Mouse (Mus musculus): ENCODE results near the gene Zfp53.
"Not testable (repeated sequence)": the region's sequence is repeated elsewhere in the genome, so short reads cannot be mapped to it uniquely, and the experiment has no call there.

The Zfp53 gene

DNA sequence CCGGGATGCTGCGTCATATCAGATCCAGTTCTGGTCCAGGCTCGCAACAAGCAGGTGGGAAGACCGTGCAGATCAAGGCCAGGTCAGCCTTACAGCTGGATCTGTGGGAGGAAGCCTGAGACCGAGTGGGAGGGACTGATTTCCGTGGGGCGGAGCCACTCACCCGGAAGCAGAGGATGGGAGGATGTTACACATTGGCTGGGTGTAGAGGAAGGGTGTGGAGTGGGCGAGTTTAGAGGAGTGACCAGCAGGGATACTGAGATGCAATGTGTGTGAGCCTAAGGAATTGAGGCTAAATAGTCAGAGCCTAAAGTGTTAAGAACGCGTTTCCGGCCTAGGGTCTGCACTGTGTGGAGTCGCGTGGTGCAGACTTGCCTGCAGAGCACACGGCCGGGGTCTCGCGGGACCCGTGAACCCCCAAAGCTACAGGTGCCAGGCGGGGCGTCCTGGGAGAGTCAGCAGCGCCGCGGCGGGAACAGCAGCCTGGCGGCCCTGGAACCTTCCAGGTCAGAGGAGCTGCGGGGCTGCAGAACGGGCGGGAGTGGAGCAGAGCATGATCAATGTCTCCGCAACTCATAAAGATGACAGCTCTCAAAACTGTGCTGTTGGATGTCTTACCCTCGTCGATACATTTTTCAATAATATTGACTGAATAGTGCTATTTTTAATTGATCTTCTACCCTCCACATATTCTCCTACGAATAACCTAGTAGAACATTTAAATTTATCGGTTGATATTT, at the start of gene Zfp53:
Zfp53 (plus strand) TSS at position 239 of the 740 bp plus-strand sequence.
- CTCF ChIA-PET: interaction anchor here (1.1 kb wide), 1 partner anchor 11 kb away, joined by 3 read pairs; no protein-coding TSS in a partner anchor

DNA sequence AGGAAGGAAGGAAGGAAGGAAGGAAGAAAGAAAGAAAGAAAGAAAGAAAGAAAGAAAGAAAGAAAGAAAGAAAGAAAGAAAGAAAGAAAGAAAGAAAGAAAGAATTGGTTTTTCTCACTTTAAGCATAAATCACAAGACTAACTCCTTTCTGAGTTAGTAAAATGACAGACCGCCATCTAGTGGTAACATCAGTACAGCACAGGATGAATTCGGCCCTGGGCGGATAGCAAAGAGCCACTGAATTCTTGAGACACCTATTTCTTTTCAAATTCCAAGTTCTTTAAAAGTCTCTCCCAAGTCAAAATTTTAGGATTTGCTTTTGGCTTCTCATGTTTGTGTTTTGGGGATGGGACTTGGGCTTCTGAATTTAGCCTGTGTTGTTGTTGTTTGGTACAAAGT, 39.1 kb upstream of the Zfp53 start:
- CTCF ChIA-PET: interaction anchor here (0.7 to 1.0 kb wide), 3 partner anchors 34 to 176 kb away, joined by 3 to 11 read pairs (median 7); no protein-coding TSS in a partner anchor

DNA sequence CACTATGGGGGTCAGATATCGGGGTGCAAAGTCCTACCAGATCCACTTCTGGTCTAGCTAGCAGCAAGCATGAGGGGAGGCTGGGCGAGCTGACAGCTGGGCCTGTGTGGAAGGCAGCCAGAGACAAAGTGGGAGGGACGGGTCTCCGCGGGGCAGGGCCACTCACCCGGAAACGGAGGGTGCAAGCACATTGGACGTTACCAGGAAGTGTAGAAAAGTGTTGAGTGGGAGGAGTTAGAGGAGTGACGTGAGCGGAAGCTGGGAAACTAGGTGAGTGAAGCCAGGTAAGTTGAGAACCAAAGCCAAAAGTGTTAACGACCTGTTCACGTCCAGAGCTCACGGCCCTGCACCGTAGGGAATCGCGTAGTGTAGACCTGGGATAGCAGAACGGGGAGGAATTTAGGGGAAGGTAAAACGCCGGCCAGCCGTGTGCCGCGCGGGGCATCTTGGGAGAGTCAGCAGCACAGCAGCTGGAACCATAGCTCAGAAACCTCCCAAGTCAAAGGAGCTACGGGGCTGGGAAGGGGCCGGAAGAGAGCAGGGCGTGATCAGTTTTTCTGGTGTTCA, 38.6 kb upstream of the Zfp53 start, which contains the start of gene Zfp51:
Zfp51 (plus strand) TSS at position 237 of the 567 bp plus-strand sequence.
- CTCF ChIA-PET: interaction anchor here (1.0 kb wide), 2 partner anchors 34 to 84 kb away, joined by 3 to 11 read pairs; no protein-coding TSS in a partner anchor

DNA sequence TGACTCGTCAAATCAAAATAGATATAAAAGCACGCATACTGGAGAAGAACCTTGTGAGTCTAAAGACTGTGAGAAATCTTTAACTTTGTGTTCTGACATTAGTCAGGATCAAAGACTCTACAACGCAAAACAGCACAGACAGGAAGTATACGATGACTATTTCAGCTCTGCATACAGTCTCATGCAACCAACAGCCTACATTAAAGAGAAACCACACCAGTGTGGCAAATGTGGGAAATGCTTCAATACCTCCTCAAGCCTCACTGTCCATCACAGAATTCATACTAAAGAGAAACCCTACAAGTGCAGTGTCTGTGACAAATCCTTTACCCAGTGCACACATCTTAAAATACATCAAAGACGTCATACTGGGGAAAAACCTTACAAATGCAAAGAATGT, 25.2 kb upstream of the Zfp53 start:
- CTCF ChIA-PET: no interaction called here

DNA sequence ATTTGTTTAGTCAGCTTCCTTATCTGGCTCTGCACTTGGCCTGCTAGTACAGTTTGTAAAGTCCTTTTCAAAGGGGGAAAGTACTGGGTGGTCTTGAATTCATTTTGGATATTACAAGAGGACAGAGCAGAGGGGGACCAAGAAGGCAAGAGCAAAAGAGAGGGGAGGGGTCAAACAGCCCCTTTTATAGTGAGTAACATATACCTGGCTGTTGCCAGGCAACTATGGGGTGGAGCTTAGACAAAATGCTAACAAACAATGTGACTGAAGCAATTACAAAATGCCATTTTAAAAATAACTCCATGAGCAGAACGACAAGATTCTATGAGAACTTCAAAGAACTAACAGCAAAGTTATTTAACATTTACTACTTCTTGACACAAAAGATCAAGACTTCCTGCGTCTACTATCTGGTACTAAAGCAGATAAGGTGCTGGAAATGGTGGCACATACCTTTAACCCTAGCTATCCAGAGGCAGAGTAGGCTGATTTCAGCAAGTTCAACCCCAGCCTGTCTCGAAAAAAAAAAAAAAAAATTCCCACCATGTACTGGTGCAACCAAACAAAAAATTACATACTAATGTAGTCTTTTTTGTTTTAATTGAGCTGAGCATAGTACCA, 16.7 kb upstream of the Zfp53 start:
- CTCF ChIA-PET: no interaction called here

DNA sequence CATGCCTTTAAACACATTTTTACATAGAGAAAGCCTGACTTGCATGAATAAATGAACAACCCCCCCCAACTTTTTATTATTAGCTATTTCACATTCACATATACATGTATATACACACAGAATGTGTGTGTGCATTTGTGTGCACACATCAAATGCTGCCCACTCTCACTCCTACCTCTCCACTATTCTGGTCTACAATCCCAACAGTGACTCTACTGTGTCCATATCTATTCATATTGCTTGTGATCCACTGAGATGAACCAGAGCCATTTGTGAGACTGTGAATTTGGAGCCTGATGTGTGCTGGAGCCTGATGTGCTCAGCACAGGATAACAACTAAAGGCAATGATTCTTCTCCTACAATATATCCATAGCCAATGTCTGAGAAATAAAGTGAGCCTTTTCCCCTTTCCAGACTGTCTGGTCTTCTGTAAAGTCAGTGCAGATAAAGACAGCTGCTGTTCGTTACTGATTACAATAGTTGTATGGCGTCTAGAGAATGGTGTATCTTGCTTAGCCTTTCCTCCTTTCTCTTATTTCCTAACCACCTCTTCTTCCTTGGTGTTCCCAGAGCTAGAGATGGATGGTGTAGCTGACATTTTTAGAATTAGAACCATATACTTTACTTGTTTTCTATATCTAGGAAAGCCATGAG, 16.0 kb upstream of the Zfp53 start:
- CTCF ChIA-PET: no interaction called here

DNA sequence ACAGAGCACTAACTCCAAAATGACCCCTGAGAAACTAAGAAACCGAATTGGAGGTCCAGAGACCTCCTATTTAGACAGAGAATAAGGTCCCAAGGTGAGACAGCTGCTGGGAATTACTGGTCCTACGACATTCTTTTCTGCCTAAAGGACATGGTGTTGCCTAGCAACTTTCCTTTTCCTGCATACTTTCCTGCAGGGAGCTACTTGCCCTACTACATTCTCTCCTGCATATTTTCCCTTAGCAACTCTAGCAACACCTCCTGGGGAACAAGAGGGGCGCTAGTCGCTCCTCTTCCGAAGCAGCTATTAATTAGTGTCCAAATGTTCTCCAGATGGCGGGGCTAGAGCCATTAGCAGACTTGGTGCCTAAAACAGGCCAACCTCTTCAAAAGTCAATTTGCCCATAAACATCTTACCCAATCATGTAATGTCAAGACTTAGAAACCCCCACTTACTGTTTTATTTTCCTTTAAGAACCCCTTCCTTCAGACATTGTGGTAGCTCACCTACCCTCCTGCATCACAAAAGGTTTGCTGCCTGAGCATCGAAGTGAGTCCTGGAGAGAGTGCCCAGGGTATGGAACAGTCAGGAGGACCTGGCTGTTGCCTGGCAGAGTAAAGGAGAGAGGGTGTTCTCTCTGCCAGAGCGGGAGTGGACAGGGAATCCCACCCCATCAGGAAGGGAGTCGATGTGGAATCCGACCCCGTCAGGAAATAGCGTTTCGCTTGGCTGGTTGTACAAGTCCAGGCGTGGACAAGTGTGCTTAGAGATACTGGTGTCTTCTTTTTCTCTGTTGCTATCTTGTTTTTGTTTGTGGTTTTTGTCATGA, 15.2 kb upstream of the Zfp53 start:
- CTCF ChIA-PET: no interaction called here

DNA sequence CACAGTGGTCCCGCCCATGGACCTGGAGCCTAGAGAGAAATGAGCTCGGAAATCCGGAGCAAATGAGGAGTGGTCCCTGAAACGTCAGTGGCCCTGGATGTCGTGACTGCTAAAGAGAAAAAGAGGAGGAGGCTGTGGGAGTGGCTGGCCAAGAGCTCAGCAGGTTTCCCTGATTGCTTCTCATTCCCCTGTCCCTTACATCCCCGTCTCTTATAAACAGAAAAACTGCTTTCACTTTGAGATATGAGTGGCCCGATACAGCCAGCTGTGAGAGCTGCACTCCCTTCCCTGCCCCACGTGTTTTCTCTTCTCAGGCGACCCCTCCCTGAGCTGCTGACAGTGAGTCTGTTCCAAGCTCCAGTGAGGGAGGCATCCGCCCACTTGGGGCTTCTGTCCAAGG, 14.1 kb upstream of the Zfp53 start:
- CTCF ChIA-PET: not testable (repeated sequence)

DNA sequence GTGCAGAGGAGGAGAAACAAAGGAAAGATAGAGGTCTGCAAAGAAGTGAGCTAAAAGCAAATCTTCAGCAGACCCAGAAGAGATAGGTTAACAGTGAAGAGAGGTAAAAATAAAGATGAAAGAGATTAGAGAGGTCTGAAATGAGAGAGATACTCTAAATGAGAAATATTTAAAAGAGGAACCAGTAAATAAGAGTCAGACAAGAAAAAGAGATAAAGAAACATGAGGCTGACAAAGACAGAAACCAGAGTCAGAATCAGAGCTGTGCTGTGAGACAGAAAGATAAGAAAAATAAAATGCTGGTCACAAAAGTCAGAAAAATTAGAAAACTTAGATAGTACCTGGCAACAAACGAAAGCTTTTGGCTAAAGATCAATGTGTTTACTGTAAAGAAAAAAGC, 13.5 kb upstream of the Zfp53 start:
- CTCF ChIA-PET: not testable (repeated sequence)

DNA sequence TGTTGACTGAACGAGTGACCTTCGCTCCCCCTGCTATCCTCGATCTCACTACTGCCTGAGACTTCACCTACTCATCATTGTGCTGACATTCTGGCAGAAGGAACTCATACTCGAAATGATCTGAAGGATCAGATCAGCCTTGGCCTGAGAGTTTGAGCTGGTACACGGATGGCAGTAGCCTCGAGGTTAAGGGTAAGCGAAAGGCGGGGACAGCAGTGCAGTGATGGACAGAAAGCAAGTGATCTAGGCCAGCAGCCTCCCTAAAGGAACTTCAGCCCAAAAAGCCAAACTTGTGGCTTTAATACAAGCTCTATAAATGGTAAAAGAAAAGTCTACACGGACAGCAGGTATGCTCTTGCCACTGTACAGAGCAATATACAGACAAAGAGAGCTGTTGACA, 12.4 kb upstream of the Zfp53 start:
- CTCF ChIA-PET: not testable (repeated sequence)

DNA sequence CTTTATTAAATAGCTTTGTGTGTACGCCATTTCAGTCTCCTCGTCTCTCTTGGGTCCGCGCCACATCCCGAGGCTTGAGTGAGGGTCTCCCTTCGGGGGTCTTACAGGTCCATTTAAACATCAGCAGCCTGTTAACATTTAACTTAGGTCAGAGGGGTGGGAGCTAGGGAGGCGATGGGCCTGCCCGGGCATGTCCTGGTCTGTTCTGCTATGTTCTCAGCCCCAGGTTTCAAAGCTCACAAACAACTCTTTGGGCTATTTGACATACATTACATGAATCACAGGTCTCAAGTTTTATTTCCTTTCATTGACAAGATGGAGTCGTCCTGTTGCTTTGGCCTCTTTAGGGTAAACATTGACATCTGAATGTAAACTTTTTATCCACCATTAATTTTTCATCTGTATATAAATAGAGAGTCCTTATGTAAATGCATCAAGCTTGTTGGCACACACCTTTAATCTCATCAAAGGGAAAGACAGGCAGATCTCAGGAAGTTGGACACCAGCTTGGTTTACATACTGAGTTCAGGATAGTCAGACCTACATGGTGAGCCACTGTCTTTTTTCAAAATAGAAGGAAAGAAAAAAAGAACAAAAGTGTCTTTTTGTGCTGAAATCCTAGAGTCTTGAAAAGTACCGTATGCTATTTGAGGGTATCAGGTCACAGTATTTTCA, 10.6 kb upstream of the Zfp53 start:
- CTCF ChIA-PET: interaction anchor here (1.0 kb wide), 1 partner anchor 10 kb away, joined by 3 read pairs; no protein-coding TSS in a partner anchor

DNA sequence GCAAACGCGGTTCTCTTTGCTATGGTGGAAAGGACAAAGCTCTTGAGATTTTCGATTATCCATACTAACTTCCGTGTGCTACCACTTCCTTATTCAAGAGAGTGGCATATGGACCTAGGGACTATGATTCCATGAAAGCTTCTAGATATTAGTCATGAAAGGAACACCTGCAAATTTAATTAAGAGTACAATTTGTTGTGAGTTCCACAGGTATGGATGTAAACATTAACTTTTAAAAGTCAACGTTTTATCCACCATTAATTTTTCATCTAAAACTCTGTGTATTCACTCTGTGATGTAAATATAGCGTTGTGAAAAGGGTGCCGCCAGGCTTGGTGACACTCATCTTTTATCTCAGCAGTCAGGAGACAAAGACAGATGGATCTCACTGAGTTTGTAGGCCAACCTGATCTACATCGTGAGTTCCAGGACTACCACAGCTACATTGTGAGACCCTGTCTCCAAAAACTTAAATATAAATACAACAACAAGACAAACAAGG, 753 bp downstream of the Zfp53 start:
- CTCF ChIA-PET: no interaction called here

DNA sequence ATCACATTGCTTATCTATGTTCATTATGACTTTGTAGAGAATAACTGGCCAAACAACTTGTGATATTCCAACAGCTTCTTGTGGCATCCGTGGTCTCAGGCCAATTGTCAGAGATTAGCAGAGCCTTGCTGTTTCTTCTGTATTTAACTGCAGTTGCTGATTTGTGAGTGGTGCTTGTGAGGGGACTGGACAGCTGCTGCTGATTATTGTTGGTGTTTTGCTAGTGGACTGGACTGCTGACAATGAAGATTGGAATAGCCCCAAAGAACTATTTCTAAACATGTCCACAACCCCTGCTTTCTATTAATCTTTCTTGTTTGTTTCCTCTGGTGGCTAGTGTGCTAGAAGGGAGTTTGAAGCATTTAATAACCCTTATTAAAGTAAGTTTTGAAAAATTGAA, 12.6 kb downstream of the Zfp53 start:
- CTCF ChIA-PET: no interaction called here

DNA sequence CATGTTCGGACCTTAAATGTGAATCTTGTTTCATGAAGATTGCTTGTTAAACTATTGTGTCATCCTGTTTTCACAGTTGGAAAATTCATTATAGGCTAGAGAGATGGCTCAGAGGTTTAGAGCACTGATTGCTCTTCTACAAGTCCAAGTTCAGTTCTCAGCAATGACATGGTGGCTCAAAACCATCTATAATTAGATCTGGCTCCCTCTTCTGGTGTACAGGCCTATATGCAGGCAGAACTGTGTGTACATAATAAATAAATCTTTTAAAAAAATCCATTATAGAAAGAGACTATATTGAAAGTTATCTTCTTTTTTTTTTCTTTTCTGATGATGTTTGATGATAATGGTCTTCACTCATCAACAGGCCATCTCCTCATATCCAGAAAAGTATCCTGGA, 15.7 kb downstream of the Zfp53 start:
- CTCF ChIA-PET: no interaction called here

DNA sequence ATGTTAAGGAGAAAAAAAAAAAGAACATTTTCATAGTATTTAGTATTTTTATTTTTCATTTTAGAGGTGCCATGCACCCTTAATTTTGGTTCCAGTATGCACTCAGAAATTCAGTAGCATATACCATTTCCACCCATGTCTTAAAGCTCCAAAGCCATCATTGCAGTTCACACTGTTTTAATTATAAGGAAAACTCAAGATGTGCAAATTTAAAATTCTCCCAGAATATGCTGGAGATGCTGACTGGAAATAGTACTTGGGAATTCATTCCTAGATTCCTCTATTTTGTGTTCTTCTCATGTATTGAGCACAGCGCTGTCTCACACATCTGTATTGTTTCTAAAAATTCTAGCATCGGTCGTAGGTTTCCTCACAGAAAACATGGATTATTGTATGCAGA, 17.5 kb downstream of the Zfp53 start:
- CTCF ChIA-PET: no interaction called here

DNA sequence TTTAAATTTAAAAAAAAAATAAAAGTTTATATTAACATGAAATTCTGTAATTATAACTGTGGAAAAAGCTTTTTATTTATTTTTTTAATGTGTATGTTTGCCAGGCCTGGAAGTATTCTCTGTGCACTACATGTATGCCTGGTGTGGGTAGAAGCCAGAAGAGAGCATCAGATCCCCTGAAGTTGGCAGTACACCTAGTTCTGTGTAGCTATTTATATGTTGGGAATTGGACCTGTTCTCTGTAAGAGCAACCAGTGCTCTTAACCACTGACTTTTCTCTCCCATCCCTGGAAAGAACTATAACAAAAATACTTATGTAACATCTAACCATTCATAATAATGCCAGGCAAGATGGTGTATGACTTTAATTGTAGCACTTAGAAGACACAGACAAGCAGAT, 21.0 kb downstream of the Zfp53 start:
- CTCF ChIA-PET: no interaction called here

DNA sequence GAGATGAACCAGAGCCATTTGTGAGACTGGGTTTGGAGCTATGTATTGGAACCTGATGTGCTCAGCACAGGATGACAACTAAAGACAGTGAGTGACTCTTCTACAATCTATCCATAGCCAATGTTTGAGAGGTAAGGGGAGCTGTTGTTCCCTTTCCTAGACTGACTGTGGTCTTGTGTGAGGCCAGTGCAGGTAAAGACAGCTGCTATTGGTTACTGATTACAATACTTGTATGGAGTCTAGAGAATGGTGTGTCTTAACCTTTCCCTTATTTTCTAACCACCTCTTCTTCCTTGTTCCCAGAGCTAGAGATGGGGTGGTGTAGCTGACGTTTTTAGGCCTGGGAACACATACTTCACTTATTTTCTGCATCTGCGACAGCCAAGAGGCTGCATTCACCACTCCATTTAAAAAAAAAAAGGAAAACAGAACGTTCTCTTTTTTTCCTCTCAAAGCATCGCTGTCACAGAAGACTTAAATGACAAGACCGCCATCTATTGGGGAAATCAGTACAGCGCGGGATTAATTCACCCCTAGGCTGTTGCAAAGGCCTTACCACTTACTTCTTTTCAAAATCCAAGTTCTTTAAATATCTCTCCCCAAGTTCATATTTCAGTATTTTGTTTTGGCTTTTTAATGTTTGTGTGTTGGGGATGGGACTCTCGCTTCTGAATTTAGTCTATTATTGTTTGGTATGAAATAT, 26.8 kb downstream of the Zfp53 start:
- CTCF ChIA-PET: interaction anchor here (0.5 to 1.2 kb wide), 3 partner anchors 19 to 245 kb away, joined by 4 to 11 read pairs (median 6); no protein-coding TSS in a partner anchor

DNA sequence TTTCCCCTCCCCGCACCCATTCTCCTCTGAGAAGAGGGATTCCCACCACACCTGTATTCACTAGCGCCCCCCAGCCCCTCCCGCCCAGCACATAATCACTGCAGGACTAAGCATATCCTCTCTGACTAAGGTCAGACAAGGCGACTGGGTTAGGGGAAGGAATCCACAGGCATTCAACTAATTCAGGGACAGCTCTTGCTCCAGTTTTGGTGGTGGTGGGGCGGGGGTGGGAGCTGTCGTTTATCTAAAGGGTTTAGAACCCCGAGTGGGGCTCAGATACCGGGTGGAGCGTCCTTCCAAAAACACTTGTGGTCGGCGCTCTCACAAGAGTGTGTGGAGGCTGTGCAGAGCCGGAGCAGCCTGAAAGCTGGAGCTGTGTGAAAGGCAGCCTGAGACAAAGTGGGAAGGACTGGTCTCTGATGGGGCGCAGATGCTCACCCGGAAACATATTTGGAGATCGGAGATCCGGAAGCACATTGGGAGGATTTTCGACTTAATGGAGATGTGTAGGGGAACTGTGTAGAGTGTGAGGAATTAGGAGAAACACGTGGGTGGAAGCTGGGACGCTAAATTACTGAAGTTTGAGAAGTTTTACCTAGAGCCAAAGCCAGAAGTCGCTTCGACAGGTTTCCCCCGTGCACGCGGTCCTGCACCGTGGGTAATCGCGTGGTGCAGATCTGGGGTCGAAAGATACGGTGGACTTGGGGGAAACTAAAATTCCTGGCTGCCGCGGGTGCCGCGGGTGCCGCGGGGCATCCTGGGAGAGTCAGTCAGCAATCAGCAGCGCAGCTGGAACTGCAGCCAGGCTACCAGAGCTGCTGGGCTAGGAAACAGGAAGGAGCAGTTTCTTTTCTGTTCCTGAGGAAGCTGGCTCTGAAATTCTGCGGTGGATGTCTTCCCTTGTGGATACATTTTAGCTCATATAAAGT, 27.7 kb downstream of the Zfp53 start:
- CTCF ChIA-PET: interaction anchor here (0.5 to 1.3 kb wide), 2 partner anchors 51 to 245 kb away, joined by 3 to 11 read pairs; no protein-coding TSS in a partner anchor

Measured in spleen, embryonic (tissue).